Comparison of ENCODE assay signal across 8 mouse cellular contexts in the genomic region with DNA sequence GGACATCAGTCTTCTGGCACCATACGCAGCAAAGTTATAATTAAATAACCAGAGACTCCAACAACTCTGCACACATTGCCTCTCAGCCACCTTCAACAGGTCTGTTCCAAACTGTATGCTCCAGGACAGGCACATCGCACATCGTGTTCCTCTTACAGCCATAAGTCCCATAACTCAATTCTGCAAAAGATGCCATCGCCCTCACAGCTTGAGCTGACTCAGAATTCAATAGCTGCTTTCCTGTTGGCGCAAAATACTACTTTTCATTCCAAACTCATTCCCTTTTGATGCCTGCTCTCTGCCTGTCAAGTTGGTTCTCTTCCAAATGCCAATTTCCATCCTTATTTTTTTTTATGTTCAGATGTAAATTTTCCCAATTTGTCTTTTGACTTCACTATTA.
A peak's percentile ranks its signal among the peaks of the same experiment; 100 is the strongest.
DNase-seq lines count a peak whose midpoint lies in the region; ATAC-seq lines count a peak whose summit lies in the region.
"Had no signal": no experiment of that assay in that cellular context is flagged by ENCODE, and none has a peak within 500 bp of the region (broad histone marks: within the 10 kb centered on the region; RNA-seq: fewer than 3 reads in every experiment).

No protein-coding gene starts in this region.

- peak; percentile 92 for ATAC-seq in frontal cortex, adult (ENCODE audit: low TSS enrichment)
- ATAC-seq: CD4-positive, CD25-positive, alpha-beta regulatory T cell, adult 4 months had no signal

- no peak for DNase-seq in frontal cortex, postnatal 25 days (ENCODE audit: low spot score in 2 of 2)
- DNase-seq in cerebellum, postnatal 10 days, result peak; percentile 45 to 49
- peak; percentile 2 for DNase-seq in forelimb bud, embryonic 11.5 days (ENCODE audit: low read depth, low spot score)
- peak; percentile 33 to 45 for DNase-seq in layer of hippocampus, postnatal 36 days
- DNase-seq in spleen, postnatal 4 days (ENCODE audit: low spot score in 2 of 2), result no peak
- DNase-seq in c-Kit-positive CD71-positive TER-119-positive erythroid progenitor cells, embryonic 14.5 days (ENCODE audit: low spot score), result no peak

Comparison
In these comparisons a context has a peak if more than half of its experiments do, and no peak if none do; other contexts are left out.
1. DNase-seq: peak in cerebellum, postnatal 10 days (2 of 2), forelimb bud, embryonic 11.5 days (single experiment) and layer of hippocampus, postnatal 36 days (2 of 2); none in frontal cortex, postnatal 25 days (0 of 2), spleen, postnatal 4 days (0 of 2) and c-Kit-positive CD71-positive TER-119-positive erythroid progenitor cells, embryonic 14.5 days (single experiment).